Mouse (Mus musculus) Patski (cell line): ENCODE results near the gene Tmem41a. TPM values are rescaled to one million over a fixed set of nuclear protein-coding genes. Genes with fewer than 3 reads are reported as not detected.
"Not testable (repeated sequence)": the region's sequence is repeated elsewhere in the genome, so short reads cannot be mapped to it uniquely, and the experiment has no call there.

Experiments
- ATAC-seq: fragments of 100-300 bp; one replicate; pipeline ENCODE4 v1.8.0; 2021
- CTCF ChIA-PET: fragments of 350-600 bp; sonication (Branson Sonifier 250); formaldehyde crosslinking; loops from one replicate; lab custom pipeline; 2022; ENCODE audit warnings: inconsistent platforms; lab: Charles Lee
- POLR2A ChIA-PET: fragments of 350-600 bp; sonication (Branson Sonifier 250); formaldehyde crosslinking; loops from one replicate; lab custom pipeline; 2022; ENCODE audit warnings: antibody characterized with exemption, inconsistent platforms; lab: Charles Lee
- DNase-seq: peaks from one replicate; pipeline ENCODE4 v3.0.0-alpha.2; 2011; ENCODE audit warnings: low read depth, low spot score
- H3K27me3 ChIP-seq: fragments of 371-371 bp; one replicate; pipeline ENCODE4 v1.5.1; 2021
- CTCF ChIP-seq: fragments of 100-300 bp; IDR thresholded peaks from one replicate; pipeline ENCODE4 v1.5.1; 2021
- in situ Hi-C: fragments of 300-500 bp; cut with MboI; formaldehyde crosslinking; loops from 3 replicates; pipeline ENCODE4 v1.11.1; 2018; ENCODE audit warnings: low pct_unique_long_range_greater_than_20kb, mixed read lengths
- polyA plus RNA-seq: library from polyadenylated mRNA; unstranded; gene quantifications from one replicate; pipeline ENCODE4 v1.2.3, GENCODE M21; 2021

The Tmem41a gene
- polyA plus RNA-seq, result 11.2 TPM

GRCm38 (mm10) chr16:21946761-21947715 is at the start of gene Tmem41a:
Gene Tmem41a (minus strand): TSS chr16:21947552.
- DNase-seq (no peak), ATAC-seq (peak; percentile 95)
- in situ Hi-C loops, result no loop called here
- CTCF ChIA-PET, result interaction anchor here (1.0 kb wide), 1 partner anchor 9 kb away, joined by 3 read pairs; no protein-coding TSS in a partner anchor
- POLR2A ChIA-PET, result interaction anchor here (1.0 to 1.5 kb wide), 2 partner anchors 9 to 20 kb away, joined by 3 read pairs; no protein-coding TSS in a partner anchor
- no peak for TF ChIP-seq CTCF
- no peaks in the 10 kb centered on the region for H3K27me3 ChIP-seq

- ChIA-PET CTCF (no interaction called here), POLR2A (no interaction called here)
- no peak for TF ChIP-seq CTCF
- in situ Hi-C loops, result no loop called here
- ATAC-seq (no peak), DNase-seq (no peak)
- H3K27me3 ChIP-seq, result no peaks in the 10 kb centered on the region
Measured at GRCm38 (mm10) chr16:21996402-21996801, 49.0 kb upstream of the Tmem41a start.

- POLR2A ChIA-PET, result no interaction called here
- in situ Hi-C loops, result no loop called here
- CTCF ChIA-PET, result interaction anchor here (1.3 kb wide), 1 partner anchor 12 kb away, joined by 3 read pairs; no protein-coding TSS in a partner anchor
- DNase-seq (no peak), ATAC-seq (no peak)
- no peaks in the 10 kb centered on the region for H3K27me3 ChIP-seq
- TF ChIP-seq CTCF, result no peak
Measured at GRCm38 (mm10) chr16:21995304-21995703, 48.0 kb upstream of the Tmem41a start, which contains the start of gene Liph. Gene Liph (minus strand): TSS chr16:21995663.

- CTCF ChIA-PET, result no interaction called here
- POLR2A ChIA-PET, result no interaction called here
- no peak for DNase-seq
Measured at GRCm38 (mm10) chr16:21991774-21992173, 44.4 kb upstream of the Tmem41a start.

GRCm38 (mm10) chr16:21990893-21991292 is 43.5 kb upstream of the Tmem41a start:
- H3K27me3 ChIP-seq, in situ Hi-C loops, POLR2A ChIA-PET, DNase-seq, ATAC-seq: not testable (repeated sequence)
- CTCF ChIA-PET, result interaction anchor here (1.0 to 1.1 kb wide), 2 partner anchors 13 to 14 kb away, joined by 3 read pairs; no protein-coding TSS in a partner anchor

More at GRCm38 (mm10) chr16:21991774-21992173, 44.4 kb upstream of the Tmem41a start:
- no peaks in the 10 kb centered on the region for H3K27me3 ChIP-seq
- in situ Hi-C loops, result no loop called here
- no peak for ATAC-seq
- no peak for TF ChIP-seq CTCF

GRCm38 (mm10) chr16:21987956-21988355 is 40.6 kb upstream of the Tmem41a start:
- H3K27me3 ChIP-seq, result no peaks in the 10 kb centered on the region
- CTCF ChIA-PET, result no interaction called here
- in situ Hi-C loops, result no loop called here
- no peak for ATAC-seq
- no peak for DNase-seq
- POLR2A ChIA-PET, result no interaction called here
- no peak for TF ChIP-seq CTCF

- DNase-seq (no peak), ATAC-seq (no peak)
- TF ChIP-seq CTCF, result no peak
- in situ Hi-C loops, result no loop called here
- POLR2A ChIA-PET, result interaction anchor here (1.2 kb wide), 1 partner anchor 27 kb away, joined by 4 read pairs; no protein-coding TSS in a partner anchor
- H3K27me3 ChIP-seq, result no peaks in the 10 kb centered on the region
- CTCF ChIA-PET, result interaction anchor here (0.6 to 2.2 kb wide), 2 partner anchors 10 to 15 kb away, joined by 3 to 5 read pairs; no protein-coding TSS in a partner anchor
Measured at GRCm38 (mm10) chr16:21986191-21986590, 38.8 kb upstream of the Tmem41a start.

- ChIA-PET CTCF (interaction anchor here (0.7 to 1.7 kb wide), 4 partner anchors 10 to 92 kb away, joined by 3 to 5 read pairs (median 4); partner anchors contain the start of gene Liph), POLR2A (no interaction called here)
- no peak for DNase-seq
- no peak for ATAC-seq
- TF ChIP-seq CTCF, result no peak
- H3K27me3 ChIP-seq, result no peaks in the 10 kb centered on the region
- in situ Hi-C loops, result no loop called here
Measured at GRCm38 (mm10) chr16:21984091-21984490, 36.7 kb upstream of the Tmem41a start.

- no peaks in the 10 kb centered on the region for H3K27me3 ChIP-seq
- CTCF ChIA-PET, result interaction anchor here (0.7 to 1.7 kb wide), 4 partner anchors 9 to 92 kb away, joined by 3 to 5 read pairs (median 4); partner anchors contain the start of gene Liph
- POLR2A ChIA-PET, result interaction anchor here (1.0 kb wide), 1 partner anchor 22 kb away, joined by 3 read pairs; no protein-coding TSS in a partner anchor
- ATAC-seq (no peak), DNase-seq (no peak)
- no peak for TF ChIP-seq CTCF
- in situ Hi-C loops, result no loop called here
Measured at GRCm38 (mm10) chr16:21983581-21983980, 36.2 kb upstream of the Tmem41a start.

GRCm38 (mm10) chr16:21983146-21983545 is 35.8 kb upstream of the Tmem41a start:
- ATAC-seq, result no peak

More at GRCm38 (mm10) chr16:21983146-21983545, 35.8 kb upstream of the Tmem41a start:
- no peak for DNase-seq
- ChIA-PET CTCF (interaction anchor here (1.1 to 1.7 kb wide), 3 partner anchors 9 to 12 kb away, joined by 3 to 5 read pairs (median 3); partner anchors contain the start of gene Liph), POLR2A (interaction anchor here (1.0 kb wide), 1 partner anchor 22 kb away, joined by 3 read pairs; no protein-coding TSS in a partner anchor)
- H3K27me3 ChIP-seq, result no peaks in the 10 kb centered on the region
- in situ Hi-C loops, result no loop called here
- TF ChIP-seq CTCF, result no peak
